Mouse (Mus musculus): ENCODE results near the gene Csf3.

GRCm38 (mm10) chr11:98707401-98708281, 6.6 kb downstream of the Csf3 start:
- TF ChIP-seq POLR2A (IDR thresholded peaks at IDR 0.05; ENCODE audit: borderline replicate concordance, extremely low read depth, low read depth, low read length), result no peak
- no peak for TF ChIP-seq CTCF (IDR thresholded peaks at IDR 0.05; ENCODE audit: insufficient read depth, low read length)
